Mouse (Mus musculus) bone marrow, adult 2 months (tissue): ENCODE measurements at regions not wholly inside any gene's neighbourhood (a gene's known extent, or its start where the extent isn't known, plus 50 kb on each side); places are given as distances from the start of the nearest gene placed in this dataset.

ENCODE experiments used
- H3K27ac ChIP-seq: fragments of 200-500 bp; 2 replicates; pipeline ENCODE4 v1.5.1; 2012; ENCODE audit warnings: low read depth, mild to moderate bottlenecking, control low read depth, inconsistent platforms, low read length; ENCODE audit not compliant: control insufficient read depth, poor library complexity, insufficient read depth
- H3K4me1 ChIP-seq: fragments of 200-500 bp; 2 replicates; pipeline ENCODE4 v1.6.1; 2011; ENCODE audit warnings: low read length; ENCODE audit not compliant: control insufficient read depth, insufficient read depth
- H3K4me3 ChIP-seq: fragments of 200-500 bp; replicated peaks from 2 replicates; pipeline ENCODE3; 2011; ENCODE audit warnings: mild to moderate bottlenecking, low read depth, low read length, control low read depth; ENCODE audit not compliant: control insufficient read depth
- CTCF ChIP-seq: fragments of 200-500 bp; IDR thresholded peaks from 2 replicates; pipeline ENCODE4 v1.5.1; 2011; ENCODE audit warnings: low read length, control low read depth; ENCODE audit not compliant: control insufficient read depth, insufficient read depth
- POLR2A ChIP-seq: fragments of 200-500 bp; IDR thresholded peaks from 2 replicates; pipeline ENCODE4 v1.6.1; 2011; ENCODE audit warnings: low read depth, mild to moderate bottlenecking, control low read depth, low read length, borderline replicate concordance; ENCODE audit not compliant: control insufficient read depth
- WGBS: fragments of 180-500 bp; shearing (Covaris S2); methylation state at CpG from one replicate; pipeline ENCODE4 v1.1.7; 2018; 5-methylcytosine and 5-hydroxymethylcytosine counted together

DNA sequence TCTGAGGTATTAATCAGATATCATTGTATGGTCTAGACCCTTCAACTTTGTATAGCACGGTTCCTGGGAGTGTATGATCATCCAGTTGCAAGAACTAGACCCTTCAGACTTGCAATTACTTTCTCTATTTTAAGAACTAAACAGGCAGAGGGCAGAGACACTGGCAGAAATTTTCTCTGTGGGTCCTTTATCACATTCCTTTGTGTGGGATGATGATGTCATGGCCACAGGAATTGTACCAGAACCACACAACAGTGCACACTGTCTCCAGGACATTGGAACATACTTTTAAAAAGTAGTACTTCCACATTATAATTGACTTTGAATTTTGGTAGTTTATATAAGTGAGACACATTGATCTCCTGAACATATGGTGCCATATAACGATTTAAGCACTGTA is 674.2 kb downstream of the Rfpl4b start:
- no peak overlapping the region for H3K27ac ChIP-seq
- H3K4me3 ChIP-seq: no peak overlapping the region
- H3K4me1 ChIP-seq: no peaks in the 10 kb centered on the region
- no peak for TF ChIP-seq POLR2A
- TF ChIP-seq CTCF: no peak
- 64% methylated on average over 2 of the region's 2 CpGs for WGBS

DNA sequence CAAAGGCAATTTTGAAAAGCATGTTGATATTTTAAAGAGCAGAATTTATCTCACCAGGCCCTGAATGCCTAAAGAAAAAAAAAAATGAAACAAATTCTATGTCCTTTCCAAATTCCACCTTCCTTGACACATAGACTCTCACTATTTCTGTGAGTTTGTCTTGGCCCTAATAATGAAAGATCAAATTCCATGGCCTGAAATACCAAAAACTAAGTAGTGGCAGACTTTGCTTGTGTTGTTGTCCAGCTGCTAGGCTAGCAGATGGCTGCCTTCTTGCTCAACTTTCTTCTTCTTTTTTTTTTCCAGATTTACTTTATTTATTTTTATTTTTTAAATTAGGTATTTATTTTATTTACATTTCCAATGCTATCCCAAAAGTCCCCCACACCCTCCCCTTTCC is 682.4 kb downstream of the Rfpl4b start:
- TF ChIP-seq POLR2A: no peak
- no peak overlapping the region for H3K4me3 ChIP-seq
- no peaks in the 10 kb centered on the region for H3K4me1 ChIP-seq
- H3K27ac ChIP-seq: no peak overlapping the region

DNA sequence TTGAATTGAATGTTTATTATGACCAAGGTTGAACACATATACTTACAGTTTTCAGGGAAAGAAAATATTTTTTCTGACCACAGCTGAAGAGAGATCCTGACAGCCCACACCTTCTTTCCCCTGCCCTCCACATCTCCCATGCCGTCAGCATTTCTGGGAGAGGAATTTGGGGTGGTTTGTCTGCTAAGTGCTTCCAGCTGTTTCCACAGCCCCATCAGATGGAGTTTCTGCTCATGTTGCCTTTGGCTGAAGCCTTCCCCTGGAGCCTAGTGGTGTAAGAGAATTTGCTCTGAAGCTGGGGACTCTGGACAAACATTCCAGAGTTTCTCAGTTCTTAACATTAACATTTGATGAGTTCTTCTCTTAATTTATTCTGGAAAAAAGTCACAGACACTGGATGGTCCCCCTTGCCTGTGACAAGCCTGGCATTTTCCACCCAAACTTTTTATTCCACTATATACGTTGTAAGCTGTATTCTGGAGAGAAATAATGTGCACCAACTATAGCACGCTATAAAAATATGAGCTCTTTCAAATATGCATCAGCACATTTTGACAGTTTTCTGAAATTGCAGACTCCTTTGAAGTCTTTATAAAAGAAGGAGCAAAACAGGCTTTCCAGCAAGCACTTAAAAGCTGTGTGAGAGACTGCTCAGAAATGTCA is 699.5 kb downstream of the Rfpl4b start:
- 80% methylated on average over 3 of the region's 3 CpGs for WGBS
- Histone ChIP-seq H3K4me1 (no peaks in the 10 kb centered on the region), H3K4me3 (no peak overlapping the region), H3K27ac (no peak overlapping the region)
- TF ChIP-seq POLR2A (no peak), CTCF (no peak)

DNA sequence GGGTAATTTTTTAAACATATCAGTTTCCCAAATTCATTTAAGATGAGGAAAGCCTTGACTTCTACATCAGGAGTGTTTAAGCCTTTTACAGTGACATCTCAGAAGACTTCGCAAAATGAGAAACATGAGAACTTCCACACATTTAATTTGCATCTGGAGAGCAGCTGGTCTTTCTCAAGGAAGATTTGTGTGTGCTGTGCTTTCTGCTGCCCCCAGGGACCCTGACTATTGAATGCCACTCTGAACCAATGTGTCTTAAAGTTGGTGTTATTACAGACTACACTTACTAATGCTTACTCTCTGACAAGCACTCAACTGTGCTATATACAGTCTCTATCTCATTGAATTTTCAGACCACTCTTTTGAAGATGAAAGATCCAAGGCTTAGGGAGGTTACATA is 703.0 kb downstream of the Rfpl4b start:
- 81% methylated on average over 1 of the region's 1 CpGs for WGBS
- H3K4me3 ChIP-seq: no peak overlapping the region
- TF ChIP-seq POLR2A (no peak), CTCF (no peak)

DNA sequence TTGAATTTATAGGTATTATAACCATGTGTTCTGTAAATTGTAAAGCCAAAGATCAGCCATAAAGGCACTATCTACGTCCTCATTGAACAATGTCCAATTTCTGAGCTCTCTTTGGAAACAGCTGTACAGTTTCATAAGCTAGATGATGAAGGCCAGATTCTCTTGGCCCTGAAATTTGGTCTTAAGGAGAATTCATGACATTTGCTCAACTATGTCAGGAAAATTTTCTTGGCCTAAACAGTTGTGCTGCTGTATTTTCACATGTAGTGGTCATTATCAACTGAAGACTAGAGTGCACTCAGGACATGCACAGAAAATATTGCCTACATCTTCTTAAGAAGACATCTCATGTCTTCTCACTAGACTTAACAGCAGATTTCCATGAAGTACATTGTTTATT is 705.1 kb downstream of the Rfpl4b start:
- H3K27ac ChIP-seq: no peak overlapping the region
- H3K4me1 ChIP-seq: no peaks in the 10 kb centered on the region
- 50% methylated on average over 1 of the region's 1 CpGs for WGBS
- H3K4me3 ChIP-seq: no peak overlapping the region
- TF ChIP-seq POLR2A (no peak), CTCF (no peak)

More for the DNA sequence above, 703.0 kb downstream of the Rfpl4b start:
- Histone ChIP-seq H3K4me1 (no peaks in the 10 kb centered on the region), H3K27ac (no peak overlapping the region)

DNA sequence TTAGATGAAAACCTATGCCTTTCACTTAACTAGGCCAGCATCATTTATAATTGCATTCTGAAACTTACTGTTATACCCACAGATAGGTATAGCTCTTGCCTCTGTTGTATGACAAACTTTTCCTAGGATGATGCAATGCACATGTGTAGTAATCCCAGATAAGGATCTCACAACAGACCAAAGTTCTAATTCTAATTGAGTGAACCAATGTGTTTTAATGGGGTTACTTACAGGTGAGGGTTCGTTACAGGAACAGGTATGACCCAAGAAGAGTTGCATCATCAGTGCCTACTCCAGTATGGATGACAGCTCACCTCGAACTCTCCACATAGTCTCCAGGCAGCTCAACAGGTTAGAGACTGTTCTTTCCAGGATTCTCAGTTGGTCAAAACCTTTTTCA is 707.4 kb downstream of the Rfpl4b start:
- Histone ChIP-seq H3K27ac (no peak overlapping the region), H3K4me3 (no peak overlapping the region), H3K4me1 (no peaks in the 10 kb centered on the region)
- 72% methylated on average over 2 of the region's 2 CpGs for WGBS
- TF ChIP-seq CTCF (no peak), POLR2A (no peak)

DNA sequence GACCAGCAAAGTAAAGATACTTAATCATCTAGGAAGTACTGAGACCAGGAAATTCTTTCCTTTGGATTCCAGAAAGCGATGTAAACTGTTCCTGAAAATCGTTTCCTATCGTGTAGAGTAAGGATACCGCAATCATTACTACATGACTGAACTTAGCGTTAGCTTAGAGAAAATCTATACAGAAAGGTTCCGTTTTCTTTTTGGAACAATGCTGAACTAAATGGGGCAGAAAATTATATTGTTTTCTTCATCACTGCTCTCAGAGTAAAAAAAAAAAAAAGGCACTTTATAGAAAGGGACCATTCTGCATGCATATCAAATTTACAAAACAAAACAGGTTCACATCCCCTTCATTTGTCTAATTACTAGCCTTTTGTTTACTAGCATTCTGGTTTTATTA is 713.0 kb downstream of the Rfpl4b start:
- TF ChIP-seq POLR2A (no peak), CTCF (no peak)
- no peaks in the 10 kb centered on the region for H3K4me1 ChIP-seq
- WGBS: 89% methylated on average over 6 of the region's 6 CpGs
- H3K4me3 ChIP-seq: no peak overlapping the region
- H3K27ac ChIP-seq: no peak overlapping the region

DNA sequence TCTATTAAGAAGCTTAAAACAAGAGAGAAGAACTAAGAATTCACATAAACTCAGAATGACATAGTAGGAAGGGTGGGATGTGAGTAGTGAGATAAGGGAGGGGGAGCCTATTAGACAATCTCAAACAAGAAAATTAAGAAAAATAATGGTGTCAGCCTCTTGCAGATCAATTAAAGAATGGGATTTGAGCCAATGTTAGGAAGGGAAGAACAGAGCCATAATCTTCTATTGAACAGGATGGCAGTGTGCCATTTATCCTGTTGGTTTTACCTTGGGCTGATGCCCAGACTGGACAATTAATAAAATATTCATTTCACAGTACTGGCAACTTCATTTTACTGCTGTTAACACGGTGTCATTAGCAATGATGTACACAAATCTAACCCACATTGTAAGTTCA is 718.0 kb downstream of the Rfpl4b start:
- WGBS: 62% methylated on average over 1 of the region's 1 CpGs
- TF ChIP-seq POLR2A: no peak
- TF ChIP-seq CTCF: no peak
- Histone ChIP-seq H3K27ac (no peak overlapping the region), H3K4me1 (no peaks in the 10 kb centered on the region), H3K4me3 (no peak overlapping the region)

DNA sequence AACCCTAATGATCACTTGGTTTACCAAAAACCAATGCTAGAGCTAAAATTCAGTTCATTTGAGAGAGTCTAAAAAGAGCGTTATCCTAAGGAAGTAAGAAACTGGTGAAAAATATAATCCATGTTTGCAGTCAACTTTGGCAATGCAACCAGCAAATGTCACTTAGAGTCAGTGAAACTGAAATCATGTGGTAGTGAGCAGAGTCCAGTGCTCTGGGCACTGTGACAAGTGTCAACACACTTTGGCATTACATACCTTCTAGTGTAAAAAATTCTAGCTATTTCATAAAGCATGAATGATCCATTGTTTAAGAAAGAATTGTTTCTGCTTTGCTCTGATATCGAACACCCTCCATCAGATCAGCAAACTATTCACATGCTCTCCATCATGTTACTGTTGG is 743.1 kb downstream of the Rfpl4b start:
- WGBS: 84% methylated on average over 2 of the region's 2 CpGs
- no peak overlapping the region for H3K27ac ChIP-seq
- TF ChIP-seq POLR2A (no peak), CTCF (no peak)

DNA sequence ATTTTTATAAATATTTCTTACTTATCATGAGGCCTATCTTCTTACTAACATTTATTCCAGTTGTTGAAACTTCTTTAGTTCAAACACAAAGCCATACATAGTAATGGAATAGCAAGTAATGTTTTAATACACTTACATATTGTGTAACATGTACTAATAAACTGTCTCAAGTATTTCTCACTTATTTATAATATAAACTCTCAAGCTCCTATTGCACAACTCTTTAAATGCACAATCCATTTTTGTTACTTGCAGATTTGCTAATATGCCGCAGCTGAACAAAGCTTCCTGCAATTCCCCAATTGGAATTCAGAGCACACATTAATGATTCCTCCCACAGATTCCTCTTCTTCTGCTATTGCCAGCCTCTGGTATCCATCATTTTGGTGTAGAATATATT is 749.2 kb downstream of the Rfpl4b start:
- WGBS: 88% methylated on average over 1 of the region's 1 CpGs
- TF ChIP-seq POLR2A (no peak), CTCF (no peak)
- H3K27ac ChIP-seq: no peak overlapping the region

More for the DNA sequence above, 743.1 kb downstream of the Rfpl4b start:
- Histone ChIP-seq H3K4me1 (no peaks in the 10 kb centered on the region), H3K4me3 (no peak overlapping the region)

More for the DNA sequence above, 749.2 kb downstream of the Rfpl4b start:
- no peak overlapping the region for H3K4me3 ChIP-seq
- H3K4me1 ChIP-seq: no peaks in the 10 kb centered on the region
